Mouse (Mus musculus): ENCODE data around the gene Elf2. TPM values are rescaled to one million over a fixed set of nuclear protein-coding genes. Genes with fewer than 3 reads are reported as not detected.

Elf2 gene
- total and polyA plus RNA-seq, 3 experiments = 38.0 to 53.3 (median 46.5) TPM

- Histone ChIP-seq H3K27ac (ENCODE audit: control insufficient read depth, low read depth, low read length) (no peak overlapping the region), H3K36me3 (ENCODE audit: control insufficient read depth in 1 of 2, insufficient read depth in 2 of 2, low read length in 2 of 2) (peaks cover 0 to 10% of the 10 kb centered on the region in 2 experiments; a peak in 2 of 4 replicates), H3K4me1 (ENCODE audit: control insufficient read depth in 1 of 2, insufficient read depth in 2 of 2, low read length in 2 of 2) (peaks cover 3 to 14% of the 10 kb centered on the region in 2 experiments; a peak in 3 of 4 replicates), H3K79me2 (ENCODE audit: control insufficient read depth, insufficient read depth, low read length, poor library complexity) (no peaks in the 10 kb centered on the region), H3K27me3 (ENCODE audit: control insufficient read depth in 1 of 2, insufficient read depth in 2 of 2, low read length in 2 of 2) (no peaks in the 10 kb centered on the region), H3K9ac (ENCODE audit: control insufficient read depth, low read depth, low read length, poor library complexity, severe bottlenecking) (no peak overlapping the region), H3K9me3 (replicated peaks; ENCODE audit: insufficient read depth, low read length) (no peaks in the 10 kb centered on the region), H3K4me3 (ENCODE audit: control insufficient read depth in 1 of 2, insufficient read depth in 1 of 2, low read depth in 2 of 2, low read length in 2 of 2) (no peak overlapping the region)
- no peak for DNase-seq (ENCODE audit: low read depth, low spot score)
- TF ChIP-seq RCOR1 (IDR thresholded peaks at IDR 0.05; ENCODE audit: low read depth, low read length) (no peak), KAT2A (conservative IDR thresholded peaks at IDR 0.05; ENCODE audit: low read depth, low read length) (no peak), ZC3H11A (IDR thresholded peaks at IDR 0.05; ENCODE audit: low read depth, low read length) (no peak), POLR2A (IDR thresholded peaks at IDR 0.05; ENCODE audit: control insufficient read depth in 1 of 2, insufficient read depth in 1 of 2, low read depth in 1 of 2, low read length in 2 of 2, poor library complexity in 1 of 2) (no peak), BHLHE40 (IDR thresholded peaks at IDR 0.05; ENCODE audit: borderline replicate concordance, low read depth, low read length) (no peak), GATA1 (IDR thresholded peaks at IDR 0.05; ENCODE audit: low read depth, low read length) (no peak), GABPA (IDR thresholded peaks at IDR 0.05; ENCODE audit: low read depth, low read length) (no peak), CTCF (IDR thresholded peaks at IDR 0.05 in 2 of 3, conservative IDR thresholded peaks at IDR 0.05 in 1 of 3; ENCODE audit: control insufficient read depth in 1 of 3, insufficient read depth in 1 of 3, low read depth in 2 of 3, low read length in 3 of 3, poor library complexity in 1 of 3, severe bottlenecking in 1 of 3) (no peak), HCFC1 (IDR thresholded peaks at IDR 0.05; ENCODE audit: low read depth, low read length) (no peak), MYC (IDR thresholded peaks at IDR 0.05; ENCODE audit: low read depth, low read length) (no peak), RAD21 (IDR thresholded peaks at IDR 0.05; ENCODE audit: low read depth, low read length) (no peak), ZKSCAN1 (IDR thresholded peaks at IDR 0.05; ENCODE audit: low read depth, low read length) (no peak), TCF12 (IDR thresholded peaks at IDR 0.05; ENCODE audit: low read depth, low read length) (no peak), POLR2AphosphoS2 (IDR thresholded peaks at IDR 0.05; ENCODE audit: low read length) (no peak), TAL1 (IDR thresholded peaks at IDR 0.05; ENCODE audit: low read length) (no peak), MAZ (IDR thresholded peaks at IDR 0.05; ENCODE audit: low read depth, low read length) (no peak), MAFK (IDR thresholded peaks at IDR 0.05; ENCODE audit: borderline replicate concordance, low read depth, low read length) (no peak), UBTF (IDR thresholded peaks at IDR 0.05; ENCODE audit: borderline replicate concordance, insufficient read depth, low read depth, low read length) (no peak), MAX (IDR thresholded peaks at IDR 0.05; ENCODE audit: low read length) (no peak)
Observed at GRCm38 (mm10) chr3:51387134-51387451, 46.6 kb upstream of the Elf2 start.

- no peaks in the 10 kb centered on the region for H3K79me2 ChIP-seq (ENCODE audit: control insufficient read depth, insufficient read depth, low read length, poor library complexity)
- H3K27ac ChIP-seq (ENCODE audit: control insufficient read depth, low read depth, low read length) = no peak overlapping the region
- peaks cover 0 to 10% of the 10 kb centered on the region in 2 experiments; a peak in 2 of 4 replicates for H3K36me3 ChIP-seq (ENCODE audit: control insufficient read depth in 1 of 2, insufficient read depth in 2 of 2, low read length in 2 of 2)
- no peaks in the 10 kb centered on the region for H3K9me3 ChIP-seq (replicated peaks; ENCODE audit: insufficient read depth, low read length)
- DNase-seq (ENCODE audit: low read depth, low spot score) = no peak
- no peak overlapping the region for H3K9ac ChIP-seq (ENCODE audit: control insufficient read depth, low read depth, low read length, poor library complexity, severe bottlenecking)
- no peaks in the 10 kb centered on the region for H3K27me3 ChIP-seq (ENCODE audit: control insufficient read depth in 1 of 2, insufficient read depth in 2 of 2, low read length in 2 of 2)
- peaks cover 3 to 14% of the 10 kb centered on the region in 2 experiments; a peak in 3 of 4 replicates for H3K4me1 ChIP-seq (ENCODE audit: control insufficient read depth in 1 of 2, insufficient read depth in 2 of 2, low read length in 2 of 2)
- TF ChIP-seq ZC3H11A (IDR thresholded peaks at IDR 0.05; ENCODE audit: low read depth, low read length) (no peak), CTCF (IDR thresholded peaks at IDR 0.05 in 2 of 3, conservative IDR thresholded peaks at IDR 0.05 in 1 of 3; ENCODE audit: control insufficient read depth in 1 of 3, insufficient read depth in 1 of 3, low read depth in 2 of 3, low read length in 3 of 3, poor library complexity in 1 of 3, severe bottlenecking in 1 of 3) (no peak), POLR2AphosphoS2 (IDR thresholded peaks at IDR 0.05; ENCODE audit: low read length) (no peak), CHD2 (IDR thresholded peaks at IDR 0.05; ENCODE audit: low read length) (no peak), NRF1 (IDR thresholded peaks at IDR 0.05; ENCODE audit: insufficient read depth, low read depth, low read length, poor library complexity, severe bottlenecking) (no peak), ELF1 (IDR thresholded peaks at IDR 0.05; ENCODE audit: low read depth, low read length) (no peak), MAZ (IDR thresholded peaks at IDR 0.05; ENCODE audit: low read depth, low read length) (no peak), HCFC1 (IDR thresholded peaks at IDR 0.05; ENCODE audit: low read depth, low read length) (no peak), USF1 (IDR thresholded peaks at IDR 0.05; ENCODE audit: low read depth, low read length) (no peak), GABPA (IDR thresholded peaks at IDR 0.05; ENCODE audit: low read depth, low read length) (no peak), CHD1 (IDR thresholded peaks at IDR 0.05; ENCODE audit: low read depth, low read length) (no peak), EP300 (IDR thresholded peaks at IDR 0.05; ENCODE audit: low read depth in 1 of 2, low read length in 2 of 2) (no peak), TCF12 (IDR thresholded peaks at IDR 0.05; ENCODE audit: low read depth, low read length) (no peak), RAD21 (IDR thresholded peaks at IDR 0.05; ENCODE audit: low read depth, low read length) (no peak), E2F4 (IDR thresholded peaks at IDR 0.05; ENCODE audit: borderline replicate concordance, low read depth, low read length) (no peak), POLR2AphosphoS5 (IDR thresholded peaks at IDR 0.05; ENCODE audit: borderline replicate concordance, low read depth, low read length) (no peak), KAT2A (conservative IDR thresholded peaks at IDR 0.05; ENCODE audit: low read depth, low read length) (no peak)
- H3K4me3 ChIP-seq (ENCODE audit: control insufficient read depth in 1 of 2, insufficient read depth in 1 of 2, low read depth in 2 of 2, low read length in 2 of 2) = no peak overlapping the region
Observed at GRCm38 (mm10) chr3:51386441-51387133, 46.1 kb upstream of the Elf2 start.
